Mouse (Mus musculus) kidney, embryonic 16.5 days (tissue): ENCODE results near the gene Pip5k1a. TPM values are rescaled to one million over a fixed set of nuclear protein-coding genes. Genes with fewer than 3 reads are reported as not detected.
"Not testable (repeated sequence)": the region's sequence is repeated elsewhere in the genome, so short reads cannot be mapped to it uniquely, and the experiment has no call there.

Experiments
- ATAC-seq: fragments of 200-750 bp; cut with Nextera tagmentation; 2 replicates; pipeline ENCODE4 v1.8.0; 2017; ENCODE audit warnings: moderate TSS enrichment; ENCODE audit not compliant: low FRiP score, low TSS enrichment
- H3K27ac ChIP-seq: fragments of 300-500 bp; sonication (generic); 2 replicates; pipeline ENCODE4 v1.5.1; 2014; ENCODE audit warnings: low read length
- H3K27me3 ChIP-seq: fragments of 300-500 bp; sonication (generic); 2 replicates; pipeline ENCODE4 v1.6.1; 2014; ENCODE audit warnings: low read length, control low read depth, mixed read lengths; ENCODE audit not compliant: insufficient read depth
- H3K36me3 ChIP-seq: fragments of 300-500 bp; sonication (generic); 2 replicates; pipeline ENCODE4 v1.6.1; 2014; ENCODE audit warnings: low read length, control low read depth, mixed read lengths; ENCODE audit not compliant: insufficient read depth
- H3K4me1 ChIP-seq: fragments of 300-500 bp; sonication (generic); 2 replicates; pipeline ENCODE4 v1.6.1; 2014; ENCODE audit warnings: low read length, control low read depth, mixed read lengths; ENCODE audit not compliant: insufficient read depth
- H3K4me2 ChIP-seq: fragments of 300-500 bp; sonication (generic); replicated peaks from 2 replicates; pipeline ENCODE4 v1.6.1; 2014; ENCODE audit warnings: low read depth, low read length
- H3K4me3 ChIP-seq: fragments of 300-500 bp; sonication (generic); 2 replicates; pipeline ENCODE4 v1.5.1; 2014; ENCODE audit warnings: mild to moderate bottlenecking, low read length
- H3K9ac ChIP-seq: fragments of 300-500 bp; sonication (generic); replicated peaks from 2 replicates; pipeline ENCODE4 v1.6.1; 2014; ENCODE audit warnings: low read length
- H3K9me3 ChIP-seq: fragments of 300-500 bp; sonication (generic); 2 replicates; pipeline ENCODE4 v1.6.1; 2016; ENCODE audit warnings: low read length, control low read depth
- WGBS: fragments of 180-500 bp; shearing (Covaris S2); extraction: QIAGEN DNeasy Blood & Tissue Kit; methylation state at CpG from one replicate; pipeline ENCODE4 v1.1.7; 2014; 5-methylcytosine and 5-hydroxymethylcytosine counted together
- polyA plus RNA-seq: library from polyadenylated mRNA; unstranded; fragments of >200 nt; fragmentation: Nextera tagmentation; extraction: Ambion mirVana; gene quantifications from 2 replicates; pipeline ENCODE4 v1.2.1, GENCODE M21; 2015

The Pip5k1a gene
- polyA plus RNA-seq, 1 experiment from 2014 or later = 24.0 TPM

GRCm38 (mm10) chr3:95124246-95124645 lies 17.5 kb upstream of the Pip5k1a start, which contains the start of gene Tmod4:
Gene Tmod4 (plus strand): TSS chr3:95124476.
- Histone ChIP-seq H3K27ac (no peak within 1 kb of the TSS), H3K4me3 (no peak within 1 kb of the TSS), H3K9me3 (no peaks in the 10 kb centered on the region), H3K4me2 (no peak within 1 kb of the TSS), H3K9ac (no peak within 1 kb of the TSS), H3K27me3 (no peaks in the 10 kb centered on the region), H3K4me1 (peaks cover 16% of the 10 kb centered on the region), H3K36me3 (peaks cover 32% of the 10 kb centered on the region)
- ATAC-seq = no peak
- 38% methylated on average over 6 of the region's 6 CpGs for WGBS

GRCm38 (mm10) chr3:95121580-95121979 lies 14.8 kb upstream of the Pip5k1a start:
- Histone ChIP-seq H3K4me2 (no peak overlapping the region), H3K27me3 (no peaks in the 10 kb centered on the region), H3K9me3 (no peaks in the 10 kb centered on the region), H3K36me3 (peaks cover 38% of the 10 kb centered on the region), H3K4me3 (no peak overlapping the region), H3K27ac (peak overlapping the region; percentile 59), H3K4me1 (peaks cover 11% of the 10 kb centered on the region; the same call in 1 of the 2 replicates), H3K9ac (no peak overlapping the region)
- WGBS = 47% methylated on average over 6 of the region's 6 CpGs
- peak; percentile 56 for ATAC-seq

- 59% methylated on average over 2 of the region's 2 CpGs for WGBS
- peaks cover 41% of the 10 kb centered on the region for H3K36me3 ChIP-seq
- H3K9ac ChIP-seq = no peak overlapping the region
- no peaks in the 10 kb centered on the region for H3K27me3 ChIP-seq
- peaks cover under 1% of the 10 kb centered on the region for H3K4me1 ChIP-seq
- H3K4me3 ChIP-seq = no peak overlapping the region
- no peak overlapping the region for H3K4me2 ChIP-seq
- no peak for ATAC-seq
- no peaks in the 10 kb centered on the region for H3K9me3 ChIP-seq
- no peak overlapping the region for H3K27ac ChIP-seq
These were observed 11.0 kb upstream of the Pip5k1a start for GRCm38 (mm10) chr3:95117751-95118150.

- Histone ChIP-seq H3K9me3 (no peaks in the 10 kb centered on the region), H3K4me3 (no peak overlapping the region), H3K4me1 (peaks cover 9% of the 10 kb centered on the region), H3K9ac (peak overlapping the region; percentile 39; the same call in 1 of the 2 replicates), H3K27me3 (no peaks in the 10 kb centered on the region), H3K4me2 (peak overlapping the region; percentile 55; the same call in 1 of the 2 replicates), H3K36me3 (peaks cover 6% of the 10 kb centered on the region; the same call in 1 of the 2 replicates), H3K27ac (no peak overlapping the region)
- WGBS = 88% methylated on average over 1 of the region's 1 CpGs
- no peak for ATAC-seq
These were observed 6.0 kb upstream of the Pip5k1a start for GRCm38 (mm10) chr3:95112760-95113159.

GRCm38 (mm10) chr3:95110911-95111726 lies 4.4 kb upstream of the Pip5k1a start, which contains the start of gene Vps72:
Gene Vps72 (plus strand): TSS chr3:95111022.
- Histone ChIP-seq H3K9ac (peak within 1 kb of the TSS; percentile 93), H3K27me3 (no peaks in the 10 kb centered on the region), H3K9me3 (no peaks in the 10 kb centered on the region), H3K27ac (peak within 1 kb of the TSS; percentile 98), H3K36me3 (peaks cover 6% of the 10 kb centered on the region; the same call in 1 of the 2 replicates), H3K4me1 (peaks cover 9% of the 10 kb centered on the region), H3K4me3 (peak within 1 kb of the TSS; percentile 85), H3K4me2 (peak within 1 kb of the TSS; percentile 55)
- WGBS = under 1% methylated on average over 54 of the region's 54 CpGs
- peak; percentile 73 for ATAC-seq

- Histone ChIP-seq H3K27me3 (no peaks in the 10 kb centered on the region), H3K4me2 (no peak overlapping the region), H3K9me3 (no peaks in the 10 kb centered on the region), H3K36me3 (no peaks in the 10 kb centered on the region), H3K27ac (no peak overlapping the region), H3K4me1 (peaks cover 18% of the 10 kb centered on the region), H3K9ac (no peak overlapping the region), H3K4me3 (no peak overlapping the region)
- no peak for ATAC-seq
- WGBS = 81% methylated on average over 2 of the region's 2 CpGs
These were observed 1.2 kb upstream of the Pip5k1a start for GRCm38 (mm10) chr3:95107898-95108297.

GRCm38 (mm10) chr3:95107308-95107707 lies 578 bp upstream of the Pip5k1a start:
- peak overlapping the region; percentile 61 for H3K4me2 ChIP-seq
- H3K4me1 ChIP-seq = peaks cover 13% of the 10 kb centered on the region
- not testable (repeated sequence) for ATAC-seq, H3K27me3 ChIP-seq, H3K9me3 ChIP-seq, H3K9ac ChIP-seq, H3K36me3 ChIP-seq, H3K27ac ChIP-seq
- peak overlapping the region; percentile 100 for H3K4me3 ChIP-seq

- ATAC-seq = no peak
- 0% methylated on average over 16 of the region's 16 CpGs for WGBS
- H3K9me3 ChIP-seq = no peaks in the 10 kb centered on the region
- H3K4me3 ChIP-seq = peak overlapping the region; percentile 100
- peak overlapping the region; percentile 77 for H3K4me2 ChIP-seq
- no peaks in the 10 kb centered on the region for H3K27me3 ChIP-seq
- H3K9ac ChIP-seq = peak overlapping the region; percentile 97
- peaks cover 9% of the 10 kb centered on the region for H3K4me1 ChIP-seq
- 0 out of 2 replicates have a peak, but pooled peaks cover 3% of the 10 kb centered on the region for H3K36me3 ChIP-seq
- H3K27ac ChIP-seq = peak overlapping the region; percentile 89
These were observed 968 bp downstream of the Pip5k1a start for GRCm38 (mm10) chr3:95105586-95106337.

- peak overlapping the region; percentile 77 for H3K4me2 ChIP-seq
- H3K4me3 ChIP-seq = peak overlapping the region; percentile 100
- no peaks in the 10 kb centered on the region for H3K9me3 ChIP-seq
- WGBS = 55% methylated on average over 4 of the region's 4 CpGs
- peaks cover 9% of the 10 kb centered on the region for H3K4me1 ChIP-seq
- H3K27ac ChIP-seq = no peak overlapping the region
- H3K36me3 ChIP-seq = 0 out of 2 replicates have a peak, but pooled peaks cover 3% of the 10 kb centered on the region
- H3K9ac ChIP-seq = peak overlapping the region; percentile 97
- ATAC-seq = no peak
- H3K27me3 ChIP-seq = no peaks in the 10 kb centered on the region
These were observed 1.6 kb downstream of the Pip5k1a start for GRCm38 (mm10) chr3:95105121-95105520.
